Mouse (Mus musculus): Measurements from ENCODE around the gene Noxa1.
A peak's percentile ranks its signal among the peaks of the same experiment; 100 is the strongest.

Noxa1 gene

GRCm38 (mm10) chr2:25095109-25095850 is at the start of gene Noxa1:
Noxa1 (minus strand) TSS chr2:25095149.
- peak; percentile 51 for DNase-seq

DNA sequence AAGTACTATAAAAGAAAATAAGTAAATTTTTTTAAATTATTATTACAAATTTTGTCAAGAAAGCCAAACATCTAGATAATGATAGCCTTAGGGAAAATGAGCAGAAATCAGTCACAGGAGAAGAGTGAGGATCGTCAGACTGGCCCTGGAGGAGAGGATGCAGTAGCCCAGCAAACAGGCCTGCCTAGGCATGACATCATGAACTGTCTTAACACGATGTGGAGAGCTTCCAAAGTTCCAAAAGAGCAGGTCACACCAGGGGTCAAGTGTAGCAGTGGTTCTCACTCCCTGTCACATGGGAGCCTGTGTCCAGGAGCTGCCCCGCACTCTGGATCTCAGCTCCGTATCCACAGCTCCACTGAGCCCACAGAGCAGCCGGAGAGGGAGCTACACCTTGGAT is 47.0 kb upstream of the Noxa1 start:
- no peak for DNase-seq

GRCm38 (mm10) chr2:25141185-25141584 is 46.2 kb upstream of the Noxa1 start:
- no peak for DNase-seq

GRCm38 (mm10) chr2:25137832-25138231 is 42.9 kb upstream of the Noxa1 start:
- DNase-seq, result peak; percentile 36

- no peak for DNase-seq
Measured at GRCm38 (mm10) chr2:25131601-25132000, 36.7 kb upstream of the Noxa1 start.

DNA sequence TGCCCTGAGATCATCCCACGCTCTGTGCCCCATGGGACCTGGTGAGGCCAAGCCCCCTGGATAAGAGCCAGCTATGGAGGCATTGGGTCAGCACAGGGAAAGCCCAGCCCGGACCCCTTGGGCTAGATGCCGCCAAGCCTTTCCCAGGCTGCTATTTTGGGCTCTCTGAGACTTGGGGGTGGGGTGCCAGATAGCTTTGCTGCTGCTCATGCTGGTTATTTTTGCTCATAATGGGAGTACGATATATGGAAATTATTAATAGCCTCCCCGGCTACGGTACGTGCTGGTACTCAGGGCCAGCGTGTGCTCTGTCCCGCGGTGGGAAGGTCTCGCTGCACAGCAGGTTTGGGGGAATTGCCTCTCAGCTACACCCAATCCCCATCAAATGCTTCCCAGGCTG is 33.1 kb upstream of the Noxa1 start:
- no peak for DNase-seq

GRCm38 (mm10) chr2:25127206-25127605 is 32.3 kb upstream of the Noxa1 start:
- DNase-seq, result peak; percentile 82

DNA sequence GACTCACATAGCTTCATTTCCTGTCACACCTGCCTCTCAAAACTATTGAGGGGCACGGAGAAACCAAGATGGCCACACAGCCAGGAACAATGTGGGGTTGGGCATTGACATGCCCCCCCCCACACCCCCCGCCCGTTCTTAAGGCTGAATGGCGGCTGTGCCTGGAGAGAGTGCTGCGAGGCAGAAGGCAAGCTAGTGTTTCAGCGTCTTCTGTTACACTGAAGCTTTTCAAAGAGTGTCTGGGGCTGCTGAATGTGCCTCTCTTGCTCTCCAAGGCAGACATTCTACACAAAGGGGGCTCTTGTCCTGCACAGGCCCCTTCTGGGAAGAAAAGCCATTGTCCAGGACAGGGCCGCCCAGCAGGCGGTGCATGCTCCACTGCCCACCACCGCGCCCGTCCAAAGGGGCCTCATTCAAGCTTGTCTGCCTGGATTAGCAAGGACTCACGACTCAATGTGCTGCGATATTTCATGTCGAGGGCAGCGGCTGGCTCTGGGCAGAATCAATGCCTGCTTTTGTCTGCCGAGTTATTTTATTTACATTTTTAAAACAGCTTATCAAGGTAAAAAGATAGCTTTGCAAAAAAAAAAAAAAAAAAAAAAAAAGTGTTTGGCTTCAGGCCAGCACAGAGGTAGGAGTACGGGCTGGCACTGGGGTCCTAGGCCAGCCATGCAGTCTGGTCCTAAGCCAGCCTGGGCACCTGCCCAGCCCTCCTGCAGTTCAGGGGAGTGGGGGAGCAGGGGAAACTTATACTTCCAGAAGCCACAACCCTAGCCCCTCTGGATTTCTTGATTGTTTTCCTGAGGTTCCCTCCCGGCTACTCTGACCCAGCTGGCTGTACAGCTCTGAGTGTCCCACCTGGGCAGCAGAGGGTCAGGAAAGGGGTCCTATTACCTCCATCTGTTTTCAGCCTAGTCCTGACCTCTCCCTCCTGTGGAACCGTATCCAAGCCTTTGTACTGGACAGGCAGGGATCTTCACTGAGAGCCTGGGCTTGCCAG is 31.4 kb upstream of the Noxa1 start:
- no peak for DNase-seq

DNA sequence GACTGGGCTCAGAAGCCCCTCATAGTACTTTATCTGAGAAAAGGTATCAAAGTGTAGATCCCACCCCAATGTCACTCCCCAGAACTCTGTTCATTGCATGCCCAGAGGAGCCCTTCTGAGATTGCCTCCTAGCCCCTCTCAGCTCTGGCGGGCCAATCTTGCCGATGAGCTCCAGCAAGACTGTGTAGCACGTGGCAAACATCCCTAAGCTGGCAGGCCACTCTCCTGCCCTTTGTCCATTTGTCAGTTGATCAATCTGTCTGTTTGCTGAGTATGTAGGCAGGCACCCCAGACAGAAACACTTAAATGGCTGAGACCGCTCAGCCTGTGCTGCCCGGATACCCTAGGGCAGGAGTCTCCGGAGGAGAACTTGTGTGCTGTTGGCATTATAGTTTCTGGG is 30.2 kb upstream of the Noxa1 start:
- no peak for DNase-seq

- no peak for DNase-seq
Measured at GRCm38 (mm10) chr2:25124411-25124810, 29.5 kb upstream of the Noxa1 start.

DNA sequence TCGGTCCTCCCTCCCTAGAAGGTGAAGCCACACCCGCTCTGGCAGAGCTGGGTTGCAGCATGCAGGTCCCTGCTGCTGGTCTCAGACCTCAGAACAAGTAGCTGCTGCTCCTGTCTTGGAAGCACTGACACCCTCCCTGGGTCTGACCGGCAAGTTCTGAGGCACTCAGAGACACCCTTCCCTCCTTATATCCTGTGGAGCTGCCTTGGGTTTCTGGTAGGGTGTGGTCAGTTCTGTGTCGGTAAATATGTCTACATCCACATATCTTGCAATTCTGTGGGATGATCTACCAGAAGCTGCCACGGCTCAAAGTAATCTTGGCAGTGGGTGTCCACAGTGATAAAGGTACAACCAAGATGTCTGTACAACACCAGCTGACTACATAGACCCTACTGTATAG is 28.6 kb upstream of the Noxa1 start:
- no peak for DNase-seq

DNA sequence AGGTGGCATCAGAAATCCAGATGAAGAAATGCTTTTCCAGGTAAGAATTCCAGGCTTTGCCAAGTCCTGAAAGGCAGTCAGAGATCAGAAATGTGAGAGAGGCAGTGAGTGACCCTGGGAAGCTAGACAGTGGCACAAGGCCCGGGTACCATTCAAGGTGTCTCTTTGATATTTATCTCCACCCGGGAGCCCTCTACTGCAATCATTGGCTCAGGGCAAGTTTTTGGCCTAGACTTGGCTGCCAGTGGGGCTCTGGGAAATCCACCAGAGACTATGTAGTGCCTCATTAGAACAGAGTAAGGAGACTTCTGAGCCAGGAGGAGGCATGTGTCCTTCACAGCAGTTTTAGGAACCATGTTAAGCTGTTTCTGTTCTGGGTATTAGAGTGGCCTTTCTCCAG is 27.7 kb upstream of the Noxa1 start:
- DNase-seq, result no peak

DNA sequence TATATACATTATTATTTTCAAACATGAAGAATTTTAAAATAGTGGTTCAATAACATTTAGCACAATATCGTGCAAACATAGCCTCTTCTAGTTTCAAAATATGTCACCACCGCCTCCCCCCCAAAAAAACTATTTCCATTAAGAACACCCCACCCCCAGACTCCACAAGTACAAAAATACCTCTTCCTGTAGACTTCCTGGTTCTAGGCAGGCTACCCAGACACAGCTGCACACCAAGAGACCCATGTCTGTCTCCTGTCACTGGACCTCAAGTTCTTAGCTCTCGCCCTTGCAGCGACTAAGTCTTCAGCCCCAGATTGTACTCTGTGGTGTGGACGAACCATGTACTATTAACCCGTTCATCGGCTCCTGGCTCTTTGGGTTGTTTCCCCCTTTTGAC is 26.0 kb upstream of the Noxa1 start:
- no peak for DNase-seq

GRCm38 (mm10) chr2:25115442-25115841 is 20.5 kb upstream of the Noxa1 start:
- no peak for DNase-seq

DNA sequence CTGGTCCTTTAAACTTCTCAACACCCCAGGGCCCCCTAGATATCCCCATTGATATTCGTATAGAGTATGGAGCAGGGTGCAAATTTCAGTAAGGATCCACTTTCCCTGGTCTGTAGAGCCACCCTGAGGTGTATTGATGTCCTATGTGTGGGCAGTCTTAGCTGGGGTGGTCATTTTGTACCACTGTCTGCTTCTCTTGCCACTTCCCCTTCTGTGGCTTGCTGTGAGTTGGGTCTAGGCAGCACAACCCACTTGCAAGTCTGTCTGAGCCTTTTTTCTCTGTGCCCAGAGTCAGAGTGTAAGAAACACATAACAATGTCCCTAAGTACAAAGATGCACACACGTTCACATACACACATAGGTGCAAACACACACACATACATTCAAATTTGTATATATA is 19.4 kb upstream of the Noxa1 start:
- DNase-seq, result no peak

GRCm38 (mm10) chr2:25111184-25111791 is 16.3 kb upstream of the Noxa1 start:
- peak; percentile 92 for DNase-seq

GRCm38 (mm10) chr2:25110505-25111183 is 15.7 kb upstream of the Noxa1 start:
- no peak for DNase-seq

DNA sequence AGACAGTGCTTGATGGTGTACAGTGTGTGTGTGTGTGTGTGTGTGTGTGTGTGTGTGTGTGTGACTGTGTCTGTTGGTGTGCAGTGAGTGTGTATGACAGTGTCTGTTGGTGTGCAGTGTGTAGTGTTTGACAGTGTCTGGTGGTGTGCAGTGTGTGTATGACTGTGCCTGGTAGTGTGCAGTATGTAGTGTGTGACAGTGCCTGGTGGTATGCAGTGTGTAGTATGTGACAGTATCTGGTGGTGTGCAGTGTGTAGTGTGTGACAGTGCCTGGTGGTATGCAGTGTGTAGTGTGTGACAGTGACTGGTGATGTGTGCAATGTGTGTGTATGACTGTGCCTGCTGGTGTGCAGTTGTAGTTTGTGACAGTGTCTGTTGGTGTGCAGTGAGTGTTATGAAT is 14.5 kb upstream of the Noxa1 start:
- no peak for DNase-seq

DNA sequence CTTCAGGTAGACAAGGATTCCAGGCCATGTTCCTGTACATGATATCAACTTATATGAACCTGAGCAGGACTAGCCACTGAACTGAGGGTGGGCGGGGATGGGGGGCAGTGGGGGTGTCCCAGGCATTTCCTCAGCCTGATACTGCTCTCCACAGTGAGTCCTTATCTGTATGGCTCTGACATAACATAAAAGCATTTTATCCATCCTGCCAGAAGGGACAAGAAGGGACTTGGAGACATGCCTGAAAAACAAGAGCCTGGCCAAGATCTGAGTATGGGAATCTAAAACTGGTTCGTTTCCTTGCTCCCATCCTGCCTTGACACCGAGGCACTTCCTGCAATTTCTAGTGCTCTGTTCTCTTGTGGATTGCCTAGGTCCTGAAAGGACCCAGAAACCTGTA is 11.1 kb upstream of the Noxa1 start:
- DNase-seq, result peak; percentile 49

DNA sequence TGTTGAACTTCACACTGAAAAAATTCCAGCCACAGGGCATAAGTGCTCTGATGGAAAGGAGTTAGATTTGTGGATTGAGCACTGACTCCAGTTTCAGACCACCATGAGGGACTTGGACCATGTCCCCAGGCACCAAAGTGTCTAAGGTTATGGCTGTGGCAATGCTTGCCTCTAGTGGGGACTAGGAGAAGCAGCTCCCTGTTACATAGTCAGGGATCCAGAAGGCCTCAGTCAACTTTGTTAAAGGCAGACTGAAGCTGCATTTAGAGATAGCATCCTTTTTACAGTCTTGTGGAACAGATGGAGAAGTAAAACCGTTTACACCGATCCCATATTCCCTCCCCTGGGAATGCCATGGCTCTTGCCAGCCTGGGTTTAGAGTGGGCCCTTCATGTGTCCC is 9.2 kb upstream of the Noxa1 start:
- DNase-seq, result no peak

GRCm38 (mm10) chr2:25099703-25100102 is 4.8 kb upstream of the Noxa1 start:
- no peak for DNase-seq

DNA sequence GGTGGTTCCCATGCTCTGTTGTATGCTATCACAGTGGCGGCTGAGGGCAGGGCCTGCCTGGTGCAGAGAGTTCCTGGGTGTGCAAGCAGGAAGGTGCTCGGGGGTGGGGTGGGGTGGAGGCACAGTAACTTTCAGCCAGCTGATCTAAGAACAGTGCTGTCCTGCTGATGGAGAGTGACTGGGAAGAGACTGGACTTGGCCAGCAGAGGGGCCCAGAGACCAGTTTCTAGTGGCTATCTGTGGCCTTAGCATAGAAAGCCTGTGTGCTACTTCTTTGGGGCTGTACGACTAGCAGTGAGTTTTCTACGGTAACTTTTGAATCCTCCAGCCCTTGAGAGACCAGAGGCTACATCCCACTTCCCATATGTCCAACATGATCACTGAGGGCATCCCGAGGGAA is 4.0 kb upstream of the Noxa1 start:
- DNase-seq, result peak; percentile 76

Measured in lung, postnatal 36 days (tissue).